Mouse (Mus musculus) cortical plate, adult 2 months (tissue): ENCODE measurements around the gene Ppox. TPM values are rescaled to one million over a fixed set of nuclear protein-coding genes. Genes with fewer than 3 reads are reported as not detected.
"Not testable (repeated sequence)": the region's sequence is repeated elsewhere in the genome, so short reads cannot be mapped to it uniquely, and the experiment has no call there.

Experiments
- H3K27ac ChIP-seq: fragments of 200-500 bp; 2 replicates; pipeline ENCODE4 v1.5.1; 2012; ENCODE audit warnings: low read length, control low read depth, inconsistent platforms; ENCODE audit not compliant: insufficient read depth
- H3K4me1 ChIP-seq: fragments of 200-500 bp; 2 replicates; pipeline ENCODE4 v1.6.1; 2011; ENCODE audit warnings: low read length; ENCODE audit not compliant: control insufficient read depth, insufficient read depth
- H3K4me3 ChIP-seq: fragments of 200-500 bp; 2 replicates; pipeline ENCODE4 v1.5.1; 2011; ENCODE audit warnings: mild to moderate bottlenecking, low read length, control low read depth; ENCODE audit not compliant: insufficient read depth
- CTCF ChIP-seq: fragments of 200-500 bp; IDR thresholded peaks from 2 replicates; pipeline ENCODE4 v1.5.1; 2011; ENCODE audit warnings: mild to moderate bottlenecking, control low read depth, low read length; ENCODE audit not compliant: insufficient read depth; ENCODE audit errors: extremely low read depth
- POLR2A ChIP-seq: fragments of 200-500 bp; IDR thresholded peaks from 2 replicates; pipeline ENCODE4 v1.6.1; 2011; ENCODE audit warnings: mild to moderate bottlenecking, low read length, control low read depth; ENCODE audit not compliant: insufficient read depth; ENCODE audit errors: extremely low read depth
- polyA plus RNA-seq: library from polyadenylated mRNA; depleted of rRNA; stranded (reverse); fragments of >200 nt; gene quantifications from 2 replicates; pipeline ENCODE4 v1.2.3, GENCODE M21; 2012

Gene Ppox
- polyA plus RNA-seq, 1 experiment: 72.1 TPM

GRCm38 (mm10) chr1:171247916-171248315 is 33.1 kb downstream of the Ppox start:
- H3K4me1 ChIP-seq: peaks cover 2% of the 10 kb centered on the region; the same call in 1 of the 2 replicates
- TF ChIP-seq CTCF (no peak), POLR2A (no peak)
- no peak overlapping the region; the same call in 1 of the 2 replicates for H3K4me3 ChIP-seq
- peak overlapping the region; percentile 74 for H3K27ac ChIP-seq

DNA sequence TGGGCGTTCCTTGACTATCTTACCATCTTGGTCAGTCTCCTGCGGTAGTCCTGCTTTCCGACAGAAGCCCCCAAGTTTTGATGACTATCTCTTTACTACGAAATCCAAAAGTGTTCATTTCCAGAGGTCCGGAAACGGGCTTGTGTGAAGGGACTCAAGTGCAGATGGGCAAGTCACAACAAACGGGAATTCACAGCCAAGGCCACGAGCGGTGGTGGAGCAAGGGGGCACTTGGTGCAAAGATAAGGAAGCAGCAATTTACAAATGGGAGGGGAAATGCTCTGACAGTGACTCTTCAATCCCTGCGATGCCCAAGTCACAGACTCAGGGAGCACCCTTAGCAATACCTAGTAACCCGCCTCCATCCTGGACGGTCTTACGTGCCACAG is 33.5 kb downstream of the Ppox start:
- H3K4me1 ChIP-seq: peaks cover 2% of the 10 kb centered on the region; the same call in 1 of the 2 replicates
- H3K27ac ChIP-seq: peak overlapping the region; percentile 74
- H3K4me3 ChIP-seq: peak overlapping the region; percentile 68
- TF ChIP-seq CTCF (no peak), POLR2A (no peak)

- peak overlapping the region; percentile 79 for H3K27ac ChIP-seq
- H3K4me3 ChIP-seq: peak overlapping the region; percentile 68
- peaks cover 2% of the 10 kb centered on the region; the same call in 1 of the 2 replicates for H3K4me1 ChIP-seq
- TF ChIP-seq CTCF (peak; percentile 71), POLR2A (peak; percentile 82; the same call in 1 of the 2 replicates)
These were observed 34.1 kb downstream of the Ppox start for GRCm38 (mm10) chr1:171246709-171247452.

GRCm38 (mm10) chr1:171245353-171245752 is 35.6 kb downstream of the Ppox start:
- Histone ChIP-seq H3K4me3 (no peak overlapping the region), H3K27ac (no peak overlapping the region), H3K4me1 (peaks cover 2% of the 10 kb centered on the region; the same call in 1 of the 2 replicates)
- TF ChIP-seq CTCF (no peak), POLR2A (no peak)

GRCm38 (mm10) chr1:171241952-171242351 is 39.0 kb downstream of the Ppox start:
- H3K27ac ChIP-seq, H3K4me3 ChIP-seq, H3K4me1 ChIP-seq: not testable (repeated sequence)

GRCm38 (mm10) chr1:171240911-171241310 is 40.1 kb downstream of the Ppox start:
- H3K4me3 ChIP-seq: no peak overlapping the region
- TF ChIP-seq CTCF (no peak), POLR2A (no peak)
- H3K27ac ChIP-seq: no peak overlapping the region
- peaks cover 2% of the 10 kb centered on the region; the same call in 1 of the 2 replicates for H3K4me1 ChIP-seq

DNA sequence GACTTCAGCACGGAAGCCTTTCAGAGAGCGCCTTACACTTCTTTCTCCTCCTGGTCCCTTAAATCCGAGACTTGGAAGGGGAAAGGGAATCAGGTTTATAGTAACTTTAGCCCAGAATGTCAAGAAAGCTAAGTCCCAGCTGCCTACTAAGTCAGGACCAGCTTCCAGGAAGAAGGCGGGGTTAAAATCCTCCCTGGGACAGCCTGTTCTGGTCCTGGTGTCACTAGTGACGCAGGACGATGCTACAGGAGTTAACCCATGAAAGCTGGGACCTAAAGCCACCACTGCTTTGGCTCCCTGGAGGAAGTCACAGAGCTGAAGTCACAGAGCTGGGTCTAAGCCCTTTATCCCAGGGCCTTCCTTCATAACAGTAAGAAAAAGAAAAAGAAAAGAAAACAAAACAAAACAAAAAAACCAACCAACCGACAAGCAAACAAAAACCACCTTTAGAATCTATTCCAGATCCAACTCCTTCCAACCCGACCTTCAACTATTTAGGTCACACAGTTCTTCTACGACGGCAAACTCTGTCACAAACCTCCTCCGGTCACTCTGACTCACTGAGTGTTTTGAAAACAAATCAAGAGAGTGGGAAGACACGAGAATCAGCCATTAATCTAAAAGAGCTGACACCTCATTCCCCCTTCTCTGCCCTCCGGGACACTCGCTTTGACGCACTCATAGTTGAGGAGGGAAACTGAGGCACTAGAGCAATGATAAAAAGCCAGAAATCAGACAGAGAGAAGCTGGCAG is 40.8 kb downstream of the Ppox start:
- no peak overlapping the region for H3K4me3 ChIP-seq
- H3K4me1 ChIP-seq: peaks cover 2% of the 10 kb centered on the region; the same call in 1 of the 2 replicates
- no peak for TF ChIP-seq POLR2A
- TF ChIP-seq CTCF: no peak
- H3K27ac ChIP-seq: no peak overlapping the region

- Histone ChIP-seq H3K4me1 (no peaks in the 10 kb centered on the region; the same call in 1 of the 2 replicates), H3K4me3 (no peak overlapping the region), H3K27ac (no peak overlapping the region)
- TF ChIP-seq POLR2A (no peak), CTCF (peak; percentile 51)
These were observed 42.5 kb downstream of the Ppox start for GRCm38 (mm10) chr1:171238463-171238862.

DNA sequence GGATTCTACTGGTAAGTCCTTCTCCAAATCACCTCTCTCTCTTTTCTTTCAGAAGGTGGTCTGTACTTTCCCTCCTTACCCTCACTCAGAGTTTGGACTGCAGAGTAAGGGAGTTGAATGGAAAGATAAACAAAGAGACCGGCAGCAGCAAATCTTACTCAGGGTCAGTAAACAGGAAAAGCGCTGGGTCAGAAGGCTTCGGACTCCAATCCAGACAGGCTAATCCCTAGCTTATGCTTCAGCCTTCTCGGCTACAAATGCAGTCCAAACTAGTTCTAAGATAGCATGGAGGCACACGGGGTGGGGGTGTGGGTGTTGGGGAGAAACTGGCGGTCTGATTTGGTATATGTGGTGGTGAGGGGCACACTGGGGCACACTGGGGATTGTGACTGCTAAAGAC is 43.5 kb downstream of the Ppox start:
- TF ChIP-seq CTCF: no peak
- Histone ChIP-seq H3K4me3 (no peak overlapping the region), H3K27ac (no peak overlapping the region), H3K4me1 (no peaks in the 10 kb centered on the region)

GRCm38 (mm10) chr1:171235791-171236190 is 45.2 kb downstream of the Ppox start:
- Histone ChIP-seq H3K4me3 (no peak overlapping the region), H3K4me1 (no peaks in the 10 kb centered on the region), H3K27ac (no peak overlapping the region)
- TF ChIP-seq CTCF: no peak
